ENCODE assay signal across 9 mouse cellular contexts in the genomic region with DNA sequence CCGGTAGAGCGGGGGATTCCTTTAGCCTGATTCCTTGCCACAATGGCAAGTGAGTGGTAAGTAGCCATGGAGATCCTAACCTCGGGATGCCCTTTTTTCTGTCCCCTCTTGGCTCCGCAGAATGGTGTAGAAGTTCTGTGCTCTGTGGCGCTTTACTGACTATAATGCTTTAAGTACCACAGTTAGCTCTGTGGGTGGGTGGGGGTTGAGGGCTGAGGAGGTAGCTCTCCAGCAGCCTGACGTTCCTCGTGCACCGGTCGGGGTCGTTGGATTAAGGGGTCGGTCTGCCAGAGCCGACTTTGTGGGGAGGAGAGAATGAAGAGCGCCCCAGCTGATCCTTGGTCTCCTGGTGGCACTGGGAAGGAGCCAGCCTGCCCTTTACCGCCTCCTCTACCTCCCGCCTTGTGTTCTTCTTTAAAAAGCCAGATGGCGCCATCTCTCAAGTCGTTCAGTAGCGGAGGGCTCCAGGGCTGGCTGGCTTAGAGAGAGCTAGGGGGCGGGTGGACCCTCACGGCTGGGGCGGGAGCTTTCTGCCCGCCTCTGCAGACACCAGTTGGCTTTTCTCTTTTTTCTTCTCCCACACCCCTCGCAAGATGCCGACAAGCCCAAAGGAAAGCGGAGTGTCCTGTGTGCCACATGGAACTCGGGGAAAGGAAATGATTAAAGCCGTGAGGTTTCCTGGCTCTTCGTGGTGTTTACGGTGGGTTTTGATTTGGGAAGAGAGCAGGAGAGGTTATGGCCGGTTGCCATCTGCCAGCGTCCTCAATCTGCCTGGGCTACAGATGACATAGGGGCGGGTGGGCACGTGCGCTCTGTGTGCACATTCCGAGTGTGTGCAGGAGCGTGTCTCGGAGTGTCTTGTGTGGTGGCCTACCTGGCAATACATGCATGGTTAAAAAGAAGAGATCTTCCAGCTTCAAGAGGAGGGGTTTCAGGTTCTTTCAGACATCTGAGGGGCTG. TPM values are rescaled to one million over a fixed set of nuclear protein-coding genes. Genes with fewer than 3 reads are reported as not detected.
A peak's percentile ranks its signal among the peaks of the same experiment; 100 is the strongest.
DNase-seq lines count a peak whose midpoint lies in the region; ATAC-seq and TF ChIP-seq lines count a peak whose summit lies in the region.
"Had no signal": no experiment of that assay in that cellular context is flagged by ENCODE, and none has a peak within 500 bp of the region (broad histone marks: within the 10 kb centered on the region; RNA-seq: fewer than 3 reads in every experiment).

No protein-coding gene starts in this region.

- H3K27me3 ChIP-seq in forebrain, embryonic 15.5 days = peaks cover 64% of the 10 kb centered on the region
- peaks cover 37% of the 10 kb centered on the region for H3K27me3 ChIP-seq in intestine, embryonic 15.5 days (replicated peaks)
- H3K27me3 ChIP-seq in liver, postnatal 0 days (ENCODE audit: insufficient read depth, low read length) = peaks cover 43% of the 10 kb centered on the region

- under 1% methylated on average over 37 of the region's 37 CpGs for WGBS in forebrain, embryonic 15.5 days
- 4% methylated on average over 37 of the region's 37 CpGs for WGBS in intestine, embryonic 15.5 days
- 4% methylated on average over 37 of the region's 37 CpGs for WGBS in liver, postnatal 0 days (ENCODE audit: insufficient replicate concordance)

- TF ChIP-seq CTCF in liver, postnatal 0 days (IDR thresholded peaks at IDR 0.05; ENCODE audit: low read depth) = peak; percentile 40

- no peak for TF ChIP-seq EP300 in liver, postnatal 0 days (IDR thresholded peaks at IDR 0.05; ENCODE audit: low read depth)

- H3K9me3 ChIP-seq in ES-E14 (ENCODE audit: control insufficient read depth, insufficient read depth, low read depth, low read length) = no peaks in the 10 kb centered on the region
- H3K9me3 ChIP-seq in forebrain, embryonic 15.5 days = no peaks in the 10 kb centered on the region
- H3K9me3 ChIP-seq in intestine, embryonic 15.5 days = no peaks in the 10 kb centered on the region
- H3K9me3 ChIP-seq in liver, postnatal 0 days (ENCODE audit: low read length) = no peaks in the 10 kb centered on the region
- H3K9me3 ChIP-seq: G1E had no signal

- peak; percentile 76 to 81 for DNase-seq in cerebellum, postnatal 10 days
- no peak for DNase-seq in cerebellum, postnatal 36 days
- DNase-seq in ES-E14 (ENCODE audit: low read depth, low spot score) = peak; percentile 56
- DNase-seq in liver, postnatal 0 days = no peak
- DNase-seq in retina, postnatal 7 days (ENCODE audit: low read depth, low spot score) = peak; percentile 31
- DNase-seq in thymus, postnatal 10 days (ENCODE audit: low spot score in 2 of 2) = no peak

- H3K27ac ChIP-seq in ES-E14 (ENCODE audit: insufficient read depth, low read depth, low read length, poor library complexity, severe bottlenecking) = no peak overlapping the region
- H3K27ac ChIP-seq in forebrain, embryonic 15.5 days (replicated peaks) = no peak overlapping the region
- H3K27ac ChIP-seq in intestine, embryonic 15.5 days = no peak overlapping the region
- H3K27ac ChIP-seq in liver, postnatal 0 days (ENCODE audit: low read depth) = no peak overlapping the region

- H3K9ac ChIP-seq in ES-E14 (ENCODE audit: insufficient read depth, low read depth, low read length, poor library complexity, severe bottlenecking) = peak overlapping the region; percentile 43
- H3K9ac ChIP-seq in forebrain, embryonic 15.5 days (replicated peaks) = 0 out of 2 replicates have a peak overlapping the region, but pooled peaks have one; percentile 41
- peak overlapping the region; percentile 27; the same call in 1 of the 2 replicates for H3K9ac ChIP-seq in intestine, embryonic 15.5 days
- H3K9ac ChIP-seq in liver, postnatal 0 days (replicated peaks) = no peak overlapping the region

- peak overlapping the region; percentile 27 to 45; a peak in 3 of 4 replicates for H3K4me3 ChIP-seq in ES-E14 (ENCODE audit: insufficient read depth in 1 of 2, low read depth in 1 of 2, low read length in 2 of 2, poor library complexity in 1 of 2, severe bottlenecking in 1 of 2)
- H3K4me3 ChIP-seq in forebrain, embryonic 15.5 days = peak overlapping the region; percentile 43
- H3K4me3 ChIP-seq in intestine, embryonic 15.5 days (replicated peaks) = peak overlapping the region; percentile 32
- peak overlapping the region; percentile 11; the same call in 1 of the 2 replicates for H3K4me3 ChIP-seq in liver, postnatal 0 days (ENCODE audit: low read depth, low read length)

- no peaks in the 10 kb centered on the region for H3K36me3 ChIP-seq in ES-E14 (ENCODE audit: control insufficient read depth, insufficient read depth, low read length, poor library complexity, severe bottlenecking)
- no peaks in the 10 kb centered on the region for H3K36me3 ChIP-seq in forebrain, embryonic 15.5 days
- no peaks in the 10 kb centered on the region for H3K36me3 ChIP-seq in intestine, embryonic 15.5 days
- no peaks in the 10 kb centered on the region for H3K36me3 ChIP-seq in liver, postnatal 0 days (replicated peaks; ENCODE audit: insufficient read depth, low read length)
- H3K36me3 ChIP-seq: G1E had no signal

- H3K4me1 ChIP-seq in ES-E14 (ENCODE audit: control insufficient read depth in 2 of 2, insufficient read depth in 2 of 2, low read length in 2 of 2, poor library complexity in 1 of 2) = peaks cover 0 to 2% of the 10 kb centered on the region in 2 experiments; a peak in 1 of 4 replicates
- peaks cover 10% of the 10 kb centered on the region for H3K4me1 ChIP-seq in forebrain, embryonic 15.5 days
- H3K4me1 ChIP-seq in intestine, embryonic 15.5 days (replicated peaks) = peaks cover 7% of the 10 kb centered on the region; the same call in 1 of the 2 replicates
- no peaks in the 10 kb centered on the region for H3K4me1 ChIP-seq in liver, postnatal 0 days (ENCODE audit: insufficient read depth)

- H3K4me2 ChIP-seq in forebrain, embryonic 15.5 days (replicated peaks) = peak overlapping the region; percentile 75
- peak overlapping the region; percentile 66 for H3K4me2 ChIP-seq in intestine, embryonic 15.5 days (replicated peaks)
- H3K4me2 ChIP-seq in liver, postnatal 0 days (ENCODE audit: low read depth, low read length) = peak overlapping the region; percentile 38

- peak; percentile 96 for ATAC-seq in forebrain, embryonic 15.5 days (replicated peaks)
- peak; percentile 96 for ATAC-seq in intestine, embryonic 15.5 days
- no peak for ATAC-seq in liver, postnatal 0 days

- in situ Hi-C loops in ES-E14 (cut with MboI; ENCODE audit: low sequenced_read_pairs in 2 of 2, unreplicated experiment in 2 of 2) = no loop called here

TF ChIP-seq in ES-E14, 5 proteins besides CTCF, POLR2A, EP300 and RAD21:
- TF ChIP-seq MAFK (IDR thresholded peaks at IDR 0.05; ENCODE audit: insufficient read depth, low read depth, low read length) (no peak), CHD2 (IDR thresholded peaks at IDR 0.05; ENCODE audit: low read depth, low read length) (no peak), ZNF384 (IDR thresholded peaks at IDR 0.05; ENCODE audit: low read depth, low read length) (no peak), HCFC1 (IDR thresholded peaks at IDR 0.05; ENCODE audit: borderline replicate concordance, insufficient read depth, low read length) (no peak), ZC3H11A (IDR thresholded peaks at IDR 0.05; ENCODE audit: borderline replicate concordance, low read depth, low read length) (no peak)
TF ChIP-seq in ES-E14: peak in this region for 0.

RNA-seq across cellular contexts. Expression of a gene that starts 32.8 kb away (rescaled TPM):
- total RNA-seq in ES-E14 (2012; rRNA removed) = 0.18 TPM in 1 of 2 replicates, not detected in the other
- polyA plus RNA-seq in forebrain, embryonic 15.5 days (2015; fragmentation: Nextera tagmentation; extraction: Ambion mirVana) = not detected in 2 replicates
- 6.7 and 9.4 TPM in 2 replicates for polyA plus RNA-seq in intestine, embryonic 15.5 days (2015; fragmentation: Nextera tagmentation; extraction: Ambion mirVana)
- 0.69 and 0.70 TPM in 2 replicates for polyA plus RNA-seq in liver, postnatal 0 days (2015; fragmentation: Nextera tagmentation; extraction: Ambion mirVana)
- total RNA-seq: G1E had no signal
- polyA plus RNA-seq: G1E had no signal

Comparison
In these comparisons a context has a peak if more than half of its experiments do, and no peak if none do; other contexts are left out.
1. DNase-seq: peak in cerebellum, postnatal 10 days (2 of 2), ES-E14 (single experiment) and retina, postnatal 7 days (single experiment); none in cerebellum, postnatal 36 days (0 of 2), liver, postnatal 0 days (single experiment) and thymus, postnatal 10 days (0 of 2).
2. Peak in every context shown above with its lines, with median percentiles within 50 percentile points of each other: H3K4me3 ChIP-seq and H3K4me2 ChIP-seq.